Mouse (Mus musculus): ENCODE data around the gene Lrrc8d.

Lrrc8d gene

DNA sequence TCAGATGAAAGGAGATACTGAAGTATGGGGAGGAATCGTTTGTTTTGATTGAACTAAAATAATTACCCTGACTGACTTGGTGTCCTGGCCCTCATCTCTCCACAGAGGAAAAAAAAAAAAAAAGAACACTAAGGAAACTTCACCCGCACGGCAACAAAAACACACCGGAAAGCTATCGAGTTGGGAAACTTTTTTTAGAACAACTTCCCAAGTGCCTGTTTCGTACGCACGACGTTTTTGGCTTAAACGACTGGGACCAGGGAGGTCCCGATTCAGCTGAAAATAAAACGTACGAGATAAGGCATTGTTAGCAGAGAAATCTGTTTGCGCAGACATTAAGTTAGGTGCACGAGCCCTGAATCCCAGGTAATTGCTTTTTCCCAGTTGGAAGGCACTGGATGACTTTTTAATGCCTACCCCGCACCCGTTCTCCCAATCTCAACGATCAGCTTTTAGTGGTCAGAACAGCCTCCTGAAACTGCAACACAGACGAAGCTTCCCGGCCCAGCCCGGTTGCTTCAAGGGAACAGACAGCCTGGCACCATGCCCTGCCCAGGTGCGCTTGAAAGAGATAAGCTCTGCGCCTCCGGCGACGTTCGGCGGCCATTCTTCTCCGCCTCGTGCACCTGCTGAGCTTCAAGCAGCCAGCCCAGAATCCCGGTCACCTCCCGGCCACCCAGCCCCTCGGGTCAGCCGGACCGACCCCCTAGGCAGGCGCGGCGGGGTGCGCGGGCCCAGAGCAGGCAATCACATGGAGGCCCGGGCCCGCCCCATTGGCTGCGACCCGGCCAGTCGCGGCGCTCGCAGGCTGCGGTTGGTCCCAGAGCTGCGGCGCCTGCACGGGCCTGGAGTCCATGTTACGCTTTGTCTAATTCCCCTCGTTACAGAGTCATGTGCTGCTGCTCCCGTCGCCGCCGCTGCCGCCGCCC is at the start of gene Lrrc8d:
Gene Lrrc8d (plus strand): TSS at position 829 of the 929 bp plus-strand sequence.
- peak; percentile 86 for DNase-seq

DNA sequence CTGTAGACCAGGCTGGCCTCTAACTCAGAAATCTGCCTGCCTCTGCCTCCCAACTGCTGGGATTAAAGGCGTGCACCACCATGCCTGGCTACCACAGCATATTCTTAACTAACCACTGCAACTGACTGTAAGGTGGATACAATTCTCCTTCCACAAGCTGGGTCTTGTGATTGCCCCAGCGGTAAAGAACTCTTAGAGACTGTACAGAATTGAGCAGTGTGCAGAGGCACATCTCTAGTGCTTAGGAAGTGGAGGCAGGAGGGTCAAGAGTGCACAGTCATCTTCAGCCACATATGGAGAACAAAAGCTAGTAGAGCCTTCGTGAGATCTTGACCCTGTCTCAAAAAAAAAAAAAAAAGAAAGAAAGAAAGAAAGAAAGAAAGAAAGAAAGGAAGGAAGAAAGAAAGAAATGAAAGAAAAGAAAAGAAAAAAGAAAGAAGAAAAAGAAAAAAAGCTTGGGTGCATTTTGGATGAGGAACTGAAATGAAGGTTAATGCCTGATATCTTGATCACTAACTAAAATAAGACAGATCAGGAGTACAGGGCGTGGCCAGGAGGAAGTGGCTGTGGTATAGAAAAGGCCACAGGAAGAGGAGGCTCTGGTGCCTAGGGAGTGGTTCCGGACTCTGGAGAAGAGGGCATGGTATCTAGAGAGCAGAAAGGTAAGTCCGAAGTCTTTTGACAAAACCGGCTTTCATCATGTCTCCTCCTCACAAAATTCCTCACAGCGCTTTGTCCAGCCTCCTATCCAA is 48.9 kb upstream of the Lrrc8d start:
- DNase-seq, result no peak

DNA sequence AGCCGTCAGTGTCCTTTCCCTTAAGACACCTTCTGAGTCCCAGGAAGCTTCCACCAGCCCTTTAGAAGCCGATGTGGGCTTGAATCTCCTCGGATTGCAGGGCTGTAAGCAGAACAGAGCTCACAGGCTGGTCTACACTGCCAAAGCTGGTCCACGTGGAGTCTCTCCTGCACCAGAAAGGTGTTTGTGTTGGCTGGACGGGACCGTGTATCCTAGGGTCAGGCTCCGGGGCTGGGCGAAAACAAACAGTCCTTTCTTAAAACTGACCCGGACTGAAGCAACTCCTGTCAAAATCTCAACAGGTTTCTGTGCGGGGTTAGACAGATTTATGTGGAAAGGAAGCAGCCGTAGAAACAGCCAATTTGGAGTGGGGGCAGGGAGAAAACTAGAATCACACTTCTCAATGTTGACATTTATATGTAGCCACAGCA is 48.2 kb upstream of the Lrrc8d start:
- no peak for DNase-seq

- peak; percentile 84 for DNase-seq
Observed at GRCm38 (mm10) chr5:105654237-105655063, 45.3 kb upstream of the Lrrc8d start.

DNA sequence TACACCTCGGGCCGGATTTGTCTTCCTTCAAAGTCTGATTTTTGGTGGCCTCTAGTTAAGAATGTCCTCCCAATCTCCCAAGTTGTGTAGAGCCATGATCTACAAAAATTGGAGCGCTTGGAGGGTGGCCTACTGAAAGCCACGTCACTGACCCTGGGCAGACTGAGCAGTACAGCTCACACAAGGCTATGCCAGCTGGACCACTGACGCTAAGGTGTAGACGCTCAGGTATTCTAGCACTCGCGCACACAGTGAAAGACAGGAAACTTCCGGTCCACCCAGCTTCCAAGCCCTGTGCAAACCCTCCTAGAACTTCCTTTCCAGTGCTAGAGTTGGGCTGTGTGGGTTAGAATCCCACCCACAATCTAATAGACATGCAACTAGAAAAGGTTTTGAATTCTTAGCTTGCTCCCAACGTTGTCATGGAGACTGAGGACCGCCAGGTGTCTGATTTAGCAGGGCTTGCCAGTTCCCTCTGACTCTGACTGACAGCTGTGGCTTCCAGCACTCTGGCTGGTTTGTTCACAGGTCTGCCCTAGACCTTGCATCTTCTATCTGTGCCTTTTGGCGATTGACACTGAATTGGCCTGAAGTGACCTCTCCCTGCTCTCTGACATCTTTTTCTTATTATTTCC is 44.6 kb upstream of the Lrrc8d start:
- no peak for DNase-seq

DNA sequence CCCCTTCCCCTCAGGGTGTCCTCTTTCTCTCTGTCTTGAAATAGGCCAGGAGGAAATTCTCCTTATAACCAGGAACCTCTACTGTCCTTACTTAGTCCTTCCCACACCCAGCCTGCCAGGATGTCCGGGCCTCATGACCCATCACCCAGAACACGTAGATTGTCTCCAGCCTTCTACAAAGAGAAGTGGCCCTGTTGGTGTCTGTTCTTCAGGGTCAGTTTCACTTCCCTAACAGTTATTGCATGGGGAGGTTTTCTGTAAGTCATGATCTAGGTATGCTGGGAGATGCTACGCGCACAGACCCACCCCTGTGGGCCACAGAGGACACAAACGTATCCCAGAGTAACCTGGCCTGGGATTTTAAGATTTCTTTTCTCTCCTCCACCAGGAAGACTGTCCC is 37.9 kb upstream of the Lrrc8d start:
- no peak for DNase-seq

DNA sequence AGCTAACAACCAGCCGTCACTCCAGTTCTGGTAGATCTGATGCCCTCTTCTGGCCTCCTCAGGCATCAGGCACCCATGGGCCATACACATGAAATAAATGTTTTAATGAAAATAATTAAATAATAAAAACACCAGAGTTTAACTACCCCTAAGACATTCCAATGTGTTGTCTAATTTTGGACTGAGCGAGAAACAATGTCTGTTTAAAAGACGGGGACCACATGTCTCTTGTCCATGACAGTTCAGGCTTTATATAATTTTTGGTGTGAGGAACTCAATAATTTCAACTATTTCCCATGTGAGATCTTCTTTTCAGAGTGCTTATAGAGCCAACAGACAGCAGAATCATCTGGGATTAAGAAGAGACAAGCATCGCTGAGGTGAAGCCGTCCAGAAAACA is 32.8 kb upstream of the Lrrc8d start:
- DNase-seq, result no peak

- DNase-seq, result no peak
Observed at GRCm38 (mm10) chr5:105667411-105667810, 32.4 kb upstream of the Lrrc8d start.

GRCm38 (mm10) chr5:105669086-105669485 is 30.7 kb upstream of the Lrrc8d start:
- no peak for DNase-seq

- no peak for DNase-seq
Observed at GRCm38 (mm10) chr5:105669508-105670353, 30.0 kb upstream of the Lrrc8d start.

DNA sequence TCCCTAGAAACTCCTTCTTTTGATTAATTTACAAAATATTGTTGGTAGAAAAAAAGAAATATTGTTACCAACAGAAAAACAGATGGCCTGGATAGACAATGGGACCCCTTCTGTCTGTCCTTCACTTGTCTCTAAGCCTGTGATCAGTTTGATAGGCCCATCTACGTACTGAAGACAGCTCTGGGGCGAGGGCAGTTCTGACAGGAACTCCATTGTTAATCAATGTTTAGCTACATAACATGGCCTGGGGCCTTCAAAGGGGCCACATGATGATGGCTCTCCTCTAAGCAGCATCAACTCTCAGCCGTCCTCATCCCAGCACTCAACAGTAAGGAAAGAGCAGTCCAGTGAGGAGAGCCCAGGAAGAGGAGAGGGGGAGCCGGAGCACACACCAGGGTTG is 27.4 kb upstream of the Lrrc8d start:
- DNase-seq, result no peak

DNA sequence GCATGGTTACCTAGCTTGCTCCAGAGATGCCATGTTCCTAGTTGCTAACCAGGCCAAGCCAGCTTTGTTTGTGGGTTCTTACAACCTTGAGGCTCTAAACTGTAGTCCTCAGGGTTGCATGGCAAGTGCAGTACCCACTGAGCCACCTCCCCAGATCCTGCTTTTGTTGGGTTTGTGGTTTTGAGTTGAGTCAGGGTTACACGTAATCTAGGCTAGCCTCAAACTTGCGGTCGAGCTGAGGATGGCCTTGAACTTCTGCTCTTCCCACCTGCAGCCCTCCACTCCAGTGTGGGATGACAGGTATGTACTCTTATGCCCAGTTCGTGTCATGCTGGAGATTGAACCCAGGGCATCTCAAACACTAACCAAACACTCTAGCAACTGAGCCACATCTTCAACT is 24.3 kb upstream of the Lrrc8d start:
- DNase-seq, result no peak

- no peak for DNase-seq
Observed at GRCm38 (mm10) chr5:105677071-105677470, 22.7 kb upstream of the Lrrc8d start.

- DNase-seq, result no peak
Observed at GRCm38 (mm10) chr5:105678243-105678642, 21.5 kb upstream of the Lrrc8d start.

- DNase-seq, result no peak
Observed at GRCm38 (mm10) chr5:105679261-105679660, 20.5 kb upstream of the Lrrc8d start.

DNA sequence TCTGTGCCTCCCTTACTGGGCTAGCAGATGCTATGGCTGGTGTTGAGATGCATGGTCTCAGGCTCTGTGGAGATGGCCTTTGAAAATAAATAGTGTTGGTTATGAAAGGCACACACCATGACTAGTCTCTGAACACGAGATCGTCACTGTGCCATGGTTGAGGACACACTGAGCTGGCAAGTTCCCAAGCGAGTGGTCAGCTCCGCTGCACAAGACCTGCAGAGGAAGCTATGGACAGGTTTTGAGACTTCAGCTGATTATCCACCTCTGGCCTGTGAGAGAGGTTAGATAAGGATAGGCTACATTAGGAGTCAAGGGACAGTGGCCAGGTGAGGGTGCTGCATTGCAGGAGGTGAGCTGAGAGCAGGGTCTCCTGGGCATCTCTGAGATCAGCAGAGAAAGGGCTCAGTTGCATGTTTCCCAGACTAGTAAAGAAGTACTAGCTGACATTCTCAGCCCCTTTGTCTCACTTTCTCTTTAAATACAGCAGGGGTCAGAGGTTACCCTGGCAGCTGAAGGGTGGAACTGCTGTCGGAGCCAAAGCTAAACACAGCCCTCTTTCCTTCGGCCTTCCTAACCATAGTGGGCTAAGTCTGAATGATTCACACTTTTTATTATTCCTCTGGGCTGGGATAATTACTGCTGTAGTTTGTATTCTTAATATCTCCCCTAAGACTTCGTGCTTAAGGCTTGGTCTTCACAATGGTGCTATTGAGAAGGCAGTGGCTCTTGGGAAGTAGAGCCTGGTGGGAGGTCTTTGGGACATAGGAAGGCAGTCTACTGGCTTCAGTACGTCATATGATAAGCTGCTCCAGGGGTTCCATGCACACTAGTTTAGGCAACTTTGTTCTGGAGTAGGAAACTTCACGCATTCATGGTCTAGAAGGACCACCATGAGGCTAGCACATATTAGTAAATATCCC is 19.6 kb upstream of the Lrrc8d start:
- DNase-seq, result no peak

GRCm38 (mm10) chr5:105682143-105682611 is 17.6 kb upstream of the Lrrc8d start:
- DNase-seq, result no peak

- no peak for DNase-seq
Observed at GRCm38 (mm10) chr5:105683912-105684350, 15.8 kb upstream of the Lrrc8d start.

DNA sequence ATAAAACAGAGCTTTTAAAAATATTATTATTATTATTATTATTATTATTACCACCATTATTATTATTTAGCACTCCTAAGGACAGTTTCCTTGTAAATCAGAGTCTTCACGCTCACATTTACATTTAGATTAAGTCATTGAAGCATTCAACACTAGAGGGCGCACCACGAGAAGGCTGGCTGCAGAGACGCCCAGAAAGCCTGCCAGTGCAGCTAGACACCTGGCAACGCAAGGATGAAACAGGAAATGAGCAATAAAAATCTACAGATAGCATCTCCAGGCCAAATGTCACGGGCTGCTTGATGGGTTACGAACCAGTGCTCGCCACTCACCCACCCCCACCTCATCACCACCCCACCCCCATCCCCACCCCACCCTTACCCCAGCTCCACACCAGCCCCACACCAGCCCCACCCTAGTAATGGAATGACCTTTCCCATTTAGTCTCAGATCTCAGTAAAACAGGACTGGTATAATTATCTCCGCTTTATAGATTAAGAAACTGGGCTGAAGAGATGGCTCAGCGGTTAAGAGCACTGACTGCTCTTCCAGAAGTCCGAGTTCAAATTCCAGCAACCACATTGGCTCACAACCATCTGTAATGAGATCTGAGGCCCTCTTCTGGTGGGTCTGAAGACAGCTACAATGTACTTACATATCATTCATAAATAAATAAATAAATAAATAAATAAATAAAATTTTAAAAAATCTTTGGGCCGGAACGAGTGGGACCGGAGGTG is 14.7 kb upstream of the Lrrc8d start:
- DNase-seq, result peak; percentile 84
